Comparison of ENCODE assay signal across 23 mouse cellular contexts in the genomic region with DNA sequence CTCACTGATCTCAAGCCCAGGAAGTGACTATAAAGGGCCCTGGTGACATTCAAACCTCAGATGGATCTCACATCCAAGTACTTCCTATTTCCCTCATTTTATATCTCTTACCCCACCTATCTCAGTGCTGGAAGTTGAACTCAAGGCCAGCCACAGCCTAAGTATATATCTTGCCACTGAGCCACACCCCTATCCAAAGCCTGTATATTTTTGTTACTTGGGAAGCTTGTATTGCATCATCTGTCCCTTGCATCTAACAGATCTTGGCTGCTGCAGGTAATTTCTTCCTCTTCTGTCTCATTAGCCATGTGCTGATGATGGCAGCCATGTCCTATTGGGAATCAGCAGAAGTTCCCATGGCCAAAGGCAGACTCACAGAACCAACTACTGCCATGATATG.
"Had no signal": no experiment of that assay in that cellular context is flagged by ENCODE, and none has a peak within 500 bp of the region (broad histone marks: within the 10 kb centered on the region; RNA-seq: fewer than 3 reads in every experiment).

No protein-coding gene starts in this region.

- ATAC-seq: liver, embryonic 12.5 days; midbrain, embryonic 15.5 days had no signal

- H3K9me3 ChIP-seq: limb, embryonic 10.5 days; limb, embryonic 13.5 days; liver, embryonic 12.5 days; liver, embryonic 15.5 days; lung, embryonic 15.5 days; midbrain, embryonic 12.5 days; midbrain, embryonic 15.5 days; neural tube, embryonic 12.5 days; neural tube, embryonic 15.5 days; stomach, embryonic 15.5 days had no signal

- H3K27me3 ChIP-seq: limb, embryonic 13.5 days; liver, embryonic 12.5 days; liver, embryonic 15.5 days; lung, embryonic 15.5 days; midbrain, embryonic 12.5 days; midbrain, embryonic 15.5 days; neural tube, embryonic 12.5 days; neural tube, embryonic 15.5 days; stomach, embryonic 15.5 days had no signal

- H3K9ac ChIP-seq: limb, embryonic 13.5 days; liver, embryonic 12.5 days; liver, embryonic 15.5 days; lung, embryonic 15.5 days; midbrain, embryonic 12.5 days; midbrain, embryonic 15.5 days; neural tube, embryonic 12.5 days; neural tube, embryonic 15.5 days; stomach, embryonic 15.5 days had no signal

- DNase-seq: kidney, adult 9 months; kidney, postnatal 14 days; kidney, postnatal 4 days; liver; lung, adult 18-20 months; lung, postnatal 14 days; right cerebral cortex, adult 18-20 months; right cerebral cortex, postnatal 14 days; right cerebral cortex, postnatal 4 days; spleen, adult 18-20 months; thymus, adult 18-20 months; thymus, postnatal 36 days had no signal

- H3K36me3 ChIP-seq: limb, embryonic 10.5 days; limb, embryonic 13.5 days; liver, embryonic 12.5 days; liver, embryonic 15.5 days; lung, embryonic 15.5 days; midbrain, embryonic 12.5 days; midbrain, embryonic 15.5 days; neural tube, embryonic 12.5 days; neural tube, embryonic 15.5 days; stomach, embryonic 15.5 days had no signal

- H3K27ac ChIP-seq: limb, embryonic 10.5 days; limb, embryonic 13.5 days; liver, embryonic 12.5 days; liver, embryonic 15.5 days; lung, embryonic 15.5 days; macrophage; midbrain, embryonic 12.5 days; midbrain, embryonic 15.5 days; neural tube, embryonic 12.5 days; neural tube, embryonic 15.5 days; stomach, embryonic 15.5 days had no signal

- H3K4me1 ChIP-seq: limb, embryonic 10.5 days; liver, embryonic 12.5 days; liver, embryonic 15.5 days; lung, embryonic 15.5 days; midbrain, embryonic 12.5 days; midbrain, embryonic 15.5 days; neural tube, embryonic 12.5 days; neural tube, embryonic 15.5 days; stomach, embryonic 15.5 days had no signal

- H3K4me3 ChIP-seq: limb, embryonic 10.5 days; limb, embryonic 13.5 days; liver, embryonic 12.5 days; liver, embryonic 15.5 days; lung, embryonic 15.5 days; midbrain, embryonic 12.5 days; midbrain, embryonic 15.5 days; neural tube, embryonic 12.5 days; neural tube, embryonic 15.5 days; stomach, embryonic 15.5 days had no signal

- H3K4me2 ChIP-seq: limb, embryonic 13.5 days; liver, embryonic 12.5 days; liver, embryonic 15.5 days; lung, embryonic 15.5 days; midbrain, embryonic 12.5 days; midbrain, embryonic 15.5 days; neural tube, embryonic 12.5 days; neural tube, embryonic 15.5 days; stomach, embryonic 15.5 days had no signal
